Mouse (Mus musculus): ENCODE data around the gene Zbtb8a.
"Not testable (repeated sequence)": the region's sequence is repeated elsewhere in the genome, so short reads cannot be mapped to it uniquely, and the experiment has no call there.

Gene Zbtb8a

DNA sequence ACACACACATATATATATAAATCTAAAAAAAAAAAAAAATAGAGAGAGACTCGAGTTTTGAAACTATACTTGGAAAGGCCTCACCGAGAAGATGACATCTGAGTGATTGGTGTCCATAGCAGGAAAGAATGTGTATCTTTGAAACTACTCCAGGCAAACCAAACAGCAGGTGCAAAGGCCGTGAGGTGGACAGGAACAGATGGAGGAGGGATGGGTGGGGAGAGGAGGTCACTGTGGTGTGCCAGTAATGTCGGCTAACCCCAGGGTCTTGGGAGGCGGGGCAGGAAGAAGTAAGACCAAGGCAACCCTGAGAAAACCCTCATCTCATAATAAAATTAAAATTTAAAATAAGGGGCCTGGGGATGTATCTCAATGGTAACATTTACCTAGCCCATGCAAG is 2.1 kb downstream of the Zbtb8a start:
- no peak for DNase-seq

DNA sequence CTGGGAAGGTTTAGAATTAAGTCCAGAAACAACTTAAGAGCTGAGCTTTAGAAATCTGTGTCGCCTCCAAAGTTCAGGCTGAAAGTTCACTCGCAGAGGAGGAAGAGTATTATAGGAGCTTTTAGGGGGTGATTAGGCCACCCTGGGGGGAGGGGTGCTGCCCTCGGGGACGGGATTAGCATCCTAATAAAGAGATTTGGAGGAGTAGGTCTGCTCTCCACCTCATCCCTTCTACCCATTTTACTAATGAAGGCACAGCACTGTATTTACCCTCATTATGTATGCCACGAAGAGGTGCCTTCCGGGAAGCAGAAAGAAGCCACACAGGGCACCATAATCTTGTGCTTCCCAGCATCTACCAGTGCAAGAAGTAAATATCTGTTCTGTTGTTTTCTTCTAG is 2.9 kb downstream of the Zbtb8a start:
- peak; percentile 40 for DNase-seq

DNA sequence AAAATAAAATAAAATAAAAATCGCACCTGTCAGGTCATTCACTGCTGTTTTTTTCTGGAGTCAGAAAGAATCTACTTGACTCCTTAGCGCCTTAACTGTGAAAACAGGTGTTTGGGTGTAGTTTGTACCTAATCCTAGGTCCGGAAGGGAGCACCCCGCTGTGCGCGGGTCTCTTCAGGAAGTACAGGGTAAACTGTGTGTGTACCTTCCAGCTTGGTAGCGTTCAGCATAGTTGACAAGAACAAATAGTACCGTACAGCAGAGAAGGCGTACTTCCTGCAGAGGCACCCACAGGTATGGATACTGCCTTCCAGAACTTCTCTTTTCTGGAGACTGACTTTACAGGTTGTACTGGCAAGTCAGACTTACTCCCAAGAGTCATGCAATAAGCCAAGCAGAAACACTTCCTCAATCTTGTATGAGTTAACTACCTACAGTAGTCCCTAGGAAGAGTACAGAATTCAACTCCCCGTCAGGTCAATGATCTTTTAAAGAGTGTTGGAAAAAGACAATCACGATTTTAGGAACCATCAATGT is 3.6 kb downstream of the Zbtb8a start:
- no peak for DNase-seq

- no peak for DNase-seq
These were observed 4.5 kb downstream of the Zbtb8a start for GRCm38 (mm10) chr4:129373202-129373976.

- no peak for DNase-seq
These were observed 6.5 kb downstream of the Zbtb8a start for GRCm38 (mm10) chr4:129371391-129371790.

DNA sequence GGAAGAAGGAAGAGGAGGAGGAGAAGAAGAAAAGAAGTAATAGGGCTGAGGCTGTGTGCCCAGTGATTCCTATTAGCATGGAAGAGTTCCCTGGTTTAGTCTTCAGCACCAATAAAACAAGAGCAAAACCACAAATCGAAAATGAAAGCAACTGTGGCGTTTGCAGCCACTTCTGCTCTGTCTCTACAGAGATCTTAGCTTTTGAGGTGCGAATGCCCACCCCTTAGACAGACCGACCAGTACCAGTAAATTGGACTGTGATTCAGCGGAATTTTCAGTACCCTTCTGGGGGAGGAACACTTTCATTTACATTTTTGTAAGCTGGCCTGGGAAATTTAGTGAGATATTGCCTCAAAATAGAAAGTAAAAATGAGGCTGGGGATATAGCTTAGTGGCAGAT is 12.7 kb downstream of the Zbtb8a start:
- no peak for DNase-seq

DNA sequence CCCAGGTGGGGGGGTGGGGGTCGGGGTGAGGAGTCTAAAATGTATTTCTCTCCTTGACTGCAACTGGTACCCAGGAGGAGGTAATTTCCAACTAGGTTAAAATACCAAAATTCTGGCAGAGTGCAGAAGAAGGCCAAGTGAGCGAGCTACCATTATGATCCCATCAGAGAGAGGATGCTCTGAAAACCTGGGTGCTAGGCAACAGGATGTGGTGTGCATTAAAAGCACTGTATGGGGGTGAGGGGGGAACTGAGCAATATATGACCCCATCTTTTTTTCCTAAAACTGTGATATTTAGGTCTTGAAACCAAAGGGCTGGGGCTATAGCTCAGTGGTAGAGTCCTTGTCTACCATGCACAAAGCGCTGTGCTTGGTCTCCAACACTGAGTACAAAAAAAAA is 13.5 kb downstream of the Zbtb8a start:
- DNase-seq = no peak

- no peak for DNase-seq
These were observed 14.5 kb downstream of the Zbtb8a start for GRCm38 (mm10) chr4:129363463-129363862.

GRCm38 (mm10) chr4:129362771-129363170 is 15.1 kb downstream of the Zbtb8a start:
- DNase-seq = peak; percentile 21

- DNase-seq = not testable (repeated sequence)
These were observed 15.7 kb downstream of the Zbtb8a start for GRCm38 (mm10) chr4:129362238-129362637.

DNA sequence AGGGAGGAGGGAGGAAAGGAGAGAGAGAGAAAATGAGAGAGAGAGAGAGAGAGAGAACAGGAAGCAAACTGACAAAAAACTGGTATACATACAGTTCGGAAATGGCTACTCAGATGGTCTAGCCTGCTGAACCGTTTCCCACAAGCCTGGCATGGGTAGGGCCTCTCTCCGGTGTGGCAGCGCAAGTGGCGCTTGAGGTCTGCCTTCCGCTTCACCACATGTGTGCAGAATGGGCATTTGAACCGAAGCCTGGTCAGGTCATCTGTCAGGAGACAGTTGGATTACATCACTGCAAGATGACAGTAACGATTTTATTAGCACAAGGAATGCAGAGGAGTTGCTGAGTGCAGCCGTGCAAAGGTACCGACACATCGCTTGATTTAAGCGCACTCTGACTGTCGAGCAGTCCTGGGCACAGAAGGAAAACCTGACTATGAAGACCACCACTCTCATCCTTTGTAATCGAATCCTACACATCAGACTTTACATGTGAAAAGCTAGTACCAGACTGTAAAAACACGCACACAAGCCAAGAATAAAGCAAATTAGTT is 20.2 kb downstream of the Zbtb8a start:
- no peak for DNase-seq

DNA sequence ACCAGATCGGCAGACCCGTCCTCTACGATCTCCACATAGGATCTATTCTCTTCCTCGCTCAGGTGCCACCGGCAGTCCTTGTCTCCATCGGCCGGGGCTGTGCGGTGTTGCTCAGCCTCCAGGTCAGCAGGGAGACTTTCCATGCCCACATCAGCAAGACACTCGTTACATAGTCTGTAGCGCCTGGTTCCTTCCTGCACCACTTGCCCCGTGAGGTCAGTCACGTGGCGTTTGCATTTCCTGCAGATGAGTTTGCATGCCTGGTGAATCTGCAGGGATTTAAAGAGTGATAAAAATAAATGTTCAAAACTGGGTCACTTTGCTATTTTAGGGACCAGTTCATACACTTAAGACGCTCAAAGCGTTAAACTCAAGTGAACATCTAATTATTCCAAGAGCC is 23.7 kb downstream of the Zbtb8a start:
- no peak for DNase-seq

- DNase-seq = no peak
These were observed 24.7 kb downstream of the Zbtb8a start for GRCm38 (mm10) chr4:129353176-129353575.

GRCm38 (mm10) chr4:129351111-129351510 is 26.8 kb downstream of the Zbtb8a start:
- DNase-seq = no peak

DNA sequence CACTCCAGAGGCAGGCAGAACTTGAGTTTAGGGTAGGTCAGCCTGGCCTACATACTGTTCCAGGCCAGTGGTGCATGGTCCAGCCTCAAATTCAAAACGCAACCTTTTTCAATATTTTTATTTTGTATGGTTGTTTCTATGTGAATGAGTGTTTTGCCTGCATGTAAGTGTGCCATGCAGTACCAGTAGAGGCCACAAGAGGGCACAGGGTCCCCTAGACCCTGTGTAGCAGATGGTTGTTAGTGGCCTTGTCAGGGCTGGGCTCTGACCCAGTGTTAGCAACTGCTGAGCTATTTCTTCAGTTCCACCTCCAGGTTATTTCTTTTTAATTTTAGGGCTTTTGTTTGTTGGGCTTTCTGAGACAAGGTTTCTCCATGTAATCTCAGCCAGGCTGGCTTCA is 27.3 kb downstream of the Zbtb8a start:
- DNase-seq = peak; percentile 85

GRCm38 (mm10) chr4:129346481-129347154 is 31.3 kb downstream of the Zbtb8a start:
- DNase-seq = no peak

GRCm38 (mm10) chr4:129342705-129343104 is 35.2 kb downstream of the Zbtb8a start:
- no peak for DNase-seq

DNA sequence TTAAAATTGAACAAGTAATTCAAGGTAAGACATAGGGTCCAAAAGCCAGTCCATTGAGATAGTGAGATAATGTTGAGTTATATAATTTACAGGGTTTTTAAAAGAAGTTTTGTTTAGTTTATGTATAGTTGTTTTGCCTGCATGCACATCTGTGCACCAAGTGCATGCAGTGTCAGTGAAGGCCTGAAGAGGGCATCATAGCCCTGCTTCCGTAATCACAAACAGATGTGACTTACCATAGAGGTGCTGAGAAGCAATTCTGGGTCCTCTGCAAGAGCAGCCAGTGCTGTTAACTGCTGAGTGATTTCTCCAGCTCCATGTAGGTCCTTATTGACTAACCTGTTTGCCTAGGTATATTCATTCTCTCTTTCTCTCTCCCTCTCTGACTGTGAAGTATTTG is 36.0 kb downstream of the Zbtb8a start:
- no peak for DNase-seq

- no peak for DNase-seq
These were observed 38.2 kb downstream of the Zbtb8a start for GRCm38 (mm10) chr4:129339743-129340142.

- DNase-seq = no peak
These were observed 41.6 kb downstream of the Zbtb8a start for GRCm38 (mm10) chr4:129336291-129336690.

DNA sequence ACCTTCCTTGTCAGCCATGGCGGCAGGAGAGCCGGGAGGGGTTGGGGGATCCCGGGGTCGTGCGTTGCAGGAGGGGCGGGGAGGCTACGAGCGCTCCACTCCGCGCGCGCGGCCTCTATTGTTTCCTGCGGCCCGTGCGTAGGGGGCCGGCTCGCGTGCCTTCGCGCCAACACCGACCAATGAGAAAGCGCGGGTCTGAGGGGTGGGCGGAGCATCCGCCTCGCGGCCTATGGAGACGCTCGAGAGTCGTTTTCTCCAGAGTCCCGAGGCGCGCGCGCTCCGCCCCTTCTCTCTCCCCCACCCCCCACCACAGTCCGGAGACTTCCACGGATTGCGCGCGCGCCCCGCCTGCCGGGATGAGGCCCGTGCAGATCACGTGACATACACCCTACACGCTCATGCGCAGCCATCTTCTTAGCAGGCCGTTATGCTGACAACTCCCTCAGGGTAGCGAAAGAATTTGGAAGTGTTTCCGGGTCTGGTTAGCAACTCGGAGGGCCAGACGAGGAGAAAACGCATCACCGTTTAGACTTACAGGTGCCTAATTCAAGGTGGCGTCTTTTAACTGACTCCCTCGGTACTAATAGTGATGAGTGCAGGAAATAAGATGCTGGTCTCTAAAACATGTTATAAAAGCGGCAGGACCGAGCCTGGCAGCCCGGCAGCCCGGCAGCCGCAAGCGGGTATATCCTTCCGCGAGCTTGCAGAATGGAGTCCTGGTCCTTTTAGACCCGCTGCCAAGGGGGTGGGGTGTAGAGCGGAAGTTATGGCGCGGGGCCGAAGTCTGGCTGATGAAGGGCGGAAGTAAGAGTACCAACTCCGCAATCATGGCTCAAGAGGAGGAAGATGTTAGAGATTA is 42.5 kb downstream of the Zbtb8a start, which contains the start of the genes Rbbp4 and Zbtb8os:
Rbbp4 (minus strand) TSS at position 155 of the 859 bp plus-strand sequence.
Zbtb8os (plus strand) TSS at position 480 of the 859 bp plus-strand sequence.
- peak; percentile 100 for DNase-seq

DNA sequence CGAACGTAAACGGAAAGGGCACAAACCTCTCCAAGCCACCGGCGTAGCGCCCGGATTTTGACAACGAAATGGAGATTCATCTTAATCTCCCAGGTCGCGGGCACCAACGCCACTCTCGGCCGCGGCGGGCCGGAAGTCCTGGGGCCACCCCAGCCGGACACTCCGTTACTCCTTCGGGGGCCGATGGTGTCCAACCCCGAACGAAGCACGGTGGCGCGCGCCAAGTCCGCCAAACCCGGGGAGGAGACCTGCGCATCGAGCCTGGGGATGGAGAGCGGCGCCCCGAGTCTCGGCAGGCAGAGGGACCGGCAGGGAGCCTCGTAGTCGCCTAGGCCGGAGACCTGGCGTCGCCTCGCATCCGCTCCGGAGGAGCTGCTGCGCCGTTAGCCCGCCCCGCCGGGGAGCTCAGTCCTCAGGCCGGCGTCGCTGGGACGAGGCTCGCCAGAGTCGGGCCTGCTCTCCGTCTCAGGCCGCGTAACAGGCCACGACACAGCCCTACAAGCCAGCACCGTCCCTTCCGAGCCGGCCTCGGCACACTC is 43.2 kb downstream of the Zbtb8a start:
- no peak for DNase-seq
